Mouse (Mus musculus): ENCODE results near the gene Cd300ld4. TPM values are rescaled to one million over a fixed set of nuclear protein-coding genes. Genes with fewer than 3 reads are reported as not detected.
"Not testable (repeated sequence)": the region's sequence is repeated elsewhere in the genome, so short reads cannot be mapped to it uniquely, and the experiment has no call there.

Cd300ld4 gene
- polyA plus RNA-seq, 1 experiment from 2014 or later: not detected

DNA sequence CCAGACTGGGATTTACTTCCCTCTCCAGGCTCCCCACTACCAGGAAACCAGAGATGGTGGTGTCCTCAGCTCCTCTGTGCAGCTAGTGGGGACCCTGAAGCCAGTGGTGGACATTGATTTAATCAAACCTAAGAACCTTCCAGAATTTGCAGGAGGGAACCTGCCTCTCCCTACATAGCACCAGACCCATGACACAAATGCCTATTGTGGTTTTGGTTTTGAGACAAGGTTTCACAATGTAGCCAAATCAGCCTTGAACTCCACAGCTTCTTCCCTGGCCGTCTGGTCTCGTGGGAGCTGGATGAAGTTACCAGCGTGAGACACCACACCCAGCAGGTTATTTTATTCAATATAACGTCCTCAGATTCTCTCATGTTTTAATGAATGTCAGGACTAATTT lies 31.9 kb upstream of the Cd300ld4 start:
- H3K4me2 ChIP-seq: no peak overlapping the region
- H3K27ac ChIP-seq (ENCODE audit: low read depth, low read length): no peak overlapping the region
- DNase-seq (ENCODE audit: low spot score) (no peak), ATAC-seq (replicated peaks; ENCODE audit: low FRiP score) (no peak)
- 64% methylated on average over 4 of the region's 4 CpGs for WGBS
- H3K4me3 ChIP-seq (ENCODE audit: low read depth, low read length): no peak overlapping the region
- no peak overlapping the region for H3K9ac ChIP-seq (ENCODE audit: low read depth, low read length)
- H3K36me3 ChIP-seq (ENCODE audit: control insufficient read depth, insufficient read depth, low read length): no peaks in the 10 kb centered on the region
- no peaks in the 10 kb centered on the region for H3K9me3 ChIP-seq (ENCODE audit: control insufficient read depth, low read length)
- no peaks in the 10 kb centered on the region for H3K4me1 ChIP-seq (replicated peaks; ENCODE audit: control insufficient read depth, insufficient read depth, low read length)
- no peaks in the 10 kb centered on the region for H3K27me3 ChIP-seq (replicated peaks; ENCODE audit: control insufficient read depth, insufficient read depth, low read length)

- Histone ChIP-seq H3K4me3 (ENCODE audit: low read depth, low read length) (no peak overlapping the region), H3K9ac (ENCODE audit: low read depth, low read length) (no peak overlapping the region), H3K27me3 (replicated peaks; ENCODE audit: control insufficient read depth, insufficient read depth, low read length) (no peaks in the 10 kb centered on the region), H3K36me3 (ENCODE audit: control insufficient read depth, insufficient read depth, low read length) (no peaks in the 10 kb centered on the region), H3K9me3 (ENCODE audit: control insufficient read depth, low read length) (no peaks in the 10 kb centered on the region), H3K4me2 (no peak overlapping the region), H3K4me1 (replicated peaks; ENCODE audit: control insufficient read depth, insufficient read depth, low read length) (no peaks in the 10 kb centered on the region), H3K27ac (ENCODE audit: low read depth, low read length) (no peak overlapping the region)
- DNase-seq (ENCODE audit: low spot score) (no peak), ATAC-seq (replicated peaks; ENCODE audit: low FRiP score) (no peak)
Observed at GRCm38 (mm10) chr11:115054537-115054936, 27.7 kb upstream of the Cd300ld4 start.

DNA sequence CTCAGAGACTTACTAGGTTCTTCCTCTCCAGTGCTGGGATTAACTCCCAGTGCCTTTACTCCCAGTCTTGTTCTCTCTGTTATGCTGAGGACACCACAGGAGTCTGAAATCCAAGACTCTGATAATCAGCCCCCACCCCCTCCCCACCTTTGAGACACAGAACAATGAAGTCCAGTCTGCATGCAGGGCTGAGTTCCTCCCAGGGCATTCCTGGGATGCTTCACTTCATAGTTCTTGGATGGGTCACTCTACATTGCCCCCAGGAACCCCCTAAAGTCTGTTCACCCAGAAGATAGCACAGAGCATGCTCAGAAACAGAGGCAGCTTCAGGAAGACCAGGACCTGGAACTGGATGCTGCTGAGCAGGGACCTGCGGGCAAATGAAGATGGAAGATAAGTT lies 26.2 kb upstream of the Cd300ld4 start:
- 79% methylated on average over 1 of the region's 1 CpGs for WGBS
- H3K9ac ChIP-seq (ENCODE audit: low read depth, low read length): no peak overlapping the region
- H3K9me3 ChIP-seq (ENCODE audit: control insufficient read depth, low read length): no peaks in the 10 kb centered on the region
- no peaks in the 10 kb centered on the region for H3K4me1 ChIP-seq (replicated peaks; ENCODE audit: control insufficient read depth, insufficient read depth, low read length)
- H3K4me2 ChIP-seq: no peak overlapping the region
- ATAC-seq (replicated peaks; ENCODE audit: low FRiP score) (no peak), DNase-seq (ENCODE audit: low spot score) (no peak)
- H3K36me3 ChIP-seq (ENCODE audit: control insufficient read depth, insufficient read depth, low read length): no peaks in the 10 kb centered on the region
- no peak overlapping the region for H3K27ac ChIP-seq (ENCODE audit: low read depth, low read length)
- no peaks in the 10 kb centered on the region for H3K27me3 ChIP-seq (replicated peaks; ENCODE audit: control insufficient read depth, insufficient read depth, low read length)
- H3K4me3 ChIP-seq (ENCODE audit: low read depth, low read length): no peak overlapping the region

DNA sequence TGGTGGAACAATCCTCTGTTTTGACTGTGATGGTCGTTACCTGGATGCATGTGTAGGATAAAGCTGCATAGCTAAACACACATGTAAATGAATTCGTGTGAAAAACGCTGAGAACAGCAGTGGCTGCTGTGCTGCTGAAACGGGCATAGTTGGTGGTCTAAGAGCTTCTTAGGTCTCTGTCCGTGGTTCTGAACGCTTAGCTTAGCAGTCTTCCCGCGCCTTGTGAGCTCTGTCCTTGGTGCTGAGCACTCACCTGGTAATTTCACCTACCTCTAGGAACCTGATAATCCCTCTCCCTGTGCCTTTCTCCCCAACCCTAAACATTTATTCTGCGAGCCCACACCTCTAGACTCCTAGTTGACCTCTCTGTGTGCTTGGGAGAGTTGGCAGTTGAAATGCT lies 25.4 kb upstream of the Cd300ld4 start:
- DNase-seq (ENCODE audit: low spot score): peak; percentile 49
- H3K9me3 ChIP-seq (ENCODE audit: control insufficient read depth, low read length): no peaks in the 10 kb centered on the region
- no peak overlapping the region for H3K4me3 ChIP-seq (ENCODE audit: low read depth, low read length)
- no peaks in the 10 kb centered on the region for H3K4me1 ChIP-seq (replicated peaks; ENCODE audit: control insufficient read depth, insufficient read depth, low read length)
- no peaks in the 10 kb centered on the region for H3K27me3 ChIP-seq (replicated peaks; ENCODE audit: control insufficient read depth, insufficient read depth, low read length)
- no peak overlapping the region for H3K9ac ChIP-seq (ENCODE audit: low read depth, low read length)
- H3K36me3 ChIP-seq (ENCODE audit: control insufficient read depth, insufficient read depth, low read length): no peaks in the 10 kb centered on the region
- 3% methylated on average over 9 of the region's 9 CpGs for WGBS
- H3K27ac ChIP-seq (ENCODE audit: low read depth, low read length): no peak overlapping the region
- H3K4me2 ChIP-seq: no peak overlapping the region
- ATAC-seq (replicated peaks; ENCODE audit: low FRiP score): no peak

DNA sequence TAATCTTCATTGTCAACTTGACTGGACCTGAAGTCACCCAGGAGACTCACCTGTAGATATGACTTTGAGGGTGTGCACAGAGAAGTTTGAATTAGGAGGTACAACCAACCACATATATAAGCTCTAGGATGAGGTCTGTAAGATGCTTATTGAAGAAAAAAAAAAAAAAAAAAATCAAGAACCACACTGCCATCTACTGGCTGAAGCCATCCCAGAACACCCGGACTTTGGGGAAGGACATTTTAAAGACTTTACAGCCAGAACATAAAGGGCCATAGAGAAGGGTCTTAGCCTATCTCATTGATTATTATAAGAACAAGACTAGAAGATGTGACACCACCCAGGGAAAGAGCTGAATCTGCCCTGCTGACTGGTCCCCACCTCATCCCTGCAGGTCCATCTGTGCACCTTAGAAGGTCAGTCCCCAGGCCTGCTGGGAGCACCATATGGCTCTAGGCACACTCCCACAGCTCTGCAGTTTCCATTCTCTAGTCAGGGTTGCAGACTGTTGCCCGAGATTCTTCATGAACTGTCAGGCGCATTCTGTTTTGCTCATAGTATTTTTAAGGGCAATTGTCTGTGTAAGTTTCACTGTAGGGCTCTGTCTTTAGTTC lies 22.6 kb upstream of the Cd300ld4 start:
- Histone ChIP-seq H3K9ac (ENCODE audit: low read depth, low read length) (no peak overlapping the region), H3K4me3 (ENCODE audit: low read depth, low read length) (no peak overlapping the region), H3K27ac (ENCODE audit: low read depth, low read length) (no peak overlapping the region), H3K36me3 (ENCODE audit: control insufficient read depth, insufficient read depth, low read length) (no peaks in the 10 kb centered on the region), H3K4me1 (replicated peaks; ENCODE audit: control insufficient read depth, insufficient read depth, low read length) (no peaks in the 10 kb centered on the region), H3K27me3 (replicated peaks; ENCODE audit: control insufficient read depth, insufficient read depth, low read length) (no peaks in the 10 kb centered on the region), H3K4me2 (no peak overlapping the region), H3K9me3 (ENCODE audit: control insufficient read depth, low read length) (no peaks in the 10 kb centered on the region)
- ATAC-seq (replicated peaks; ENCODE audit: low FRiP score): no peak
- WGBS: 37% methylated on average over 3 of the region's 3 CpGs
- DNase-seq (ENCODE audit: low spot score): no peak

GRCm38 (mm10) chr11:115048259-115048658 lies 21.4 kb upstream of the Cd300ld4 start, which contains the start of gene Cd300ld3:
TSS of gene Cd300ld3 (minus strand) at chr11:115048409.
- Histone ChIP-seq H3K4me1 (replicated peaks; ENCODE audit: control insufficient read depth, insufficient read depth, low read length) (no peaks in the 10 kb centered on the region), H3K4me3 (ENCODE audit: low read depth, low read length) (no peak within 1 kb of the TSS), H3K9me3 (ENCODE audit: control insufficient read depth, low read length) (no peaks in the 10 kb centered on the region), H3K9ac (ENCODE audit: low read depth, low read length) (no peak within 1 kb of the TSS), H3K4me2 (no peak within 1 kb of the TSS), H3K36me3 (ENCODE audit: control insufficient read depth, insufficient read depth, low read length) (no peaks in the 10 kb centered on the region), H3K27me3 (replicated peaks; ENCODE audit: control insufficient read depth, insufficient read depth, low read length) (no peaks in the 10 kb centered on the region), H3K27ac (ENCODE audit: low read depth, low read length) (no peak within 1 kb of the TSS)
- DNase-seq (ENCODE audit: low spot score): no peak
- no peak for ATAC-seq (replicated peaks; ENCODE audit: low FRiP score)
- 49% methylated on average over 2 of the region's 2 CpGs for WGBS

DNA sequence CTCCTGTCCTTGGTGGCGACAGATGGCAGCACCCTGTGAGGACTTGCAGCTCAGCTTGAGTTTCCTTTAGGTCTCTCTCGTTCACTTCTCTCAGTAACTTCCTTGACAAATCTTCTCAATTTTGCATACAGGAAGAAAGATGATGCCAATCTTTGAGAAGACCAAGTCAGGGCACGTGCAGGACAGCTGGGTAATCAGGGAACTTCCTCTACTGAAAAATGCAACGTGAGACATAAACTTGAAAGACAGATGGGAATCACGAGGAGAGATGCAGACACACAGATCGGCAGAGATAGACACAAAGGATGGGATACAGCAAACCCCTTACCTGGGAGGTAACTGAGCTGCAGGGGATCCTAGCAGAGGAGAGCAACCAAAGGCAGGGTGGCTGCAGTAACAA lies 10.9 kb upstream of the Cd300ld4 start, which contains the start of gene Cd300ld5:
TSS of gene Cd300ld5 (minus strand) at position 101 of the 400 bp plus-strand sequence.
- not testable (repeated sequence) for H3K27me3 ChIP-seq (replicated peaks; ENCODE audit: control insufficient read depth, insufficient read depth, low read length); DNase-seq (ENCODE audit: low spot score); H3K4me2 ChIP-seq; H3K9ac ChIP-seq (ENCODE audit: low read depth, low read length); H3K27ac ChIP-seq (ENCODE audit: low read depth, low read length); H3K4me1 ChIP-seq (replicated peaks; ENCODE audit: control insufficient read depth, insufficient read depth, low read length); ATAC-seq (replicated peaks; ENCODE audit: low FRiP score); H3K36me3 ChIP-seq (ENCODE audit: control insufficient read depth, insufficient read depth, low read length); H3K4me3 ChIP-seq (ENCODE audit: low read depth, low read length); H3K9me3 ChIP-seq (ENCODE audit: control insufficient read depth, low read length)
- no CpG with 5 or more reads among the region's 6 CpGs for WGBS

DNA sequence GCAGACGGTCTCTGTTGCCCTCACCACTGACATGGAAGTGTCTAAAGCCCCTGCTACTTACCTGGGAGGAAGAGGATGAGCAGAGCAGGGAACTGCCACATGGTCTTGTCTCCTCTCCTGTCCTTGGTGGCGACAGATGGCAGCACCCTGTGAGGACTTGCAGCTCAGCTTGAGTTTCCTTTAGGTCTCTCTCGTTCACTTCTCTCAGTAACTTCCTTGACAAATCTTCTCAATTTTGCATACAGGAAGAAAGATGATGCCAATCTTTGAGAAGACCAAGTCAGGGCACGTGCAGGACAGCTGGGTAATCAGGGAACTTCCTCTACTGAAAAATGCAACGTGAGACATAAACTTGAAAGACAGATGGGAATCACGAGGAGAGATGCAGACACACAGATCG lies 10.7 kb downstream of the Cd300ld4 start, which contains the start of gene Cd300ld2:
TSS of gene Cd300ld2 (minus strand) at position 101 of the 400 bp plus-strand sequence.
- ATAC-seq (replicated peaks; ENCODE audit: low FRiP score); H3K9ac ChIP-seq (ENCODE audit: low read depth, low read length); DNase-seq (ENCODE audit: low spot score); H3K9me3 ChIP-seq (ENCODE audit: control insufficient read depth, low read length); H3K27me3 ChIP-seq (replicated peaks; ENCODE audit: control insufficient read depth, insufficient read depth, low read length); H3K4me2 ChIP-seq; H3K4me1 ChIP-seq (replicated peaks; ENCODE audit: control insufficient read depth, insufficient read depth, low read length); H3K4me3 ChIP-seq (ENCODE audit: low read depth, low read length); H3K27ac ChIP-seq (ENCODE audit: low read depth, low read length); H3K36me3 ChIP-seq (ENCODE audit: control insufficient read depth, insufficient read depth, low read length): not testable (repeated sequence)
- no CpG with 5 or more reads among the region's 7 CpGs for WGBS

DNA sequence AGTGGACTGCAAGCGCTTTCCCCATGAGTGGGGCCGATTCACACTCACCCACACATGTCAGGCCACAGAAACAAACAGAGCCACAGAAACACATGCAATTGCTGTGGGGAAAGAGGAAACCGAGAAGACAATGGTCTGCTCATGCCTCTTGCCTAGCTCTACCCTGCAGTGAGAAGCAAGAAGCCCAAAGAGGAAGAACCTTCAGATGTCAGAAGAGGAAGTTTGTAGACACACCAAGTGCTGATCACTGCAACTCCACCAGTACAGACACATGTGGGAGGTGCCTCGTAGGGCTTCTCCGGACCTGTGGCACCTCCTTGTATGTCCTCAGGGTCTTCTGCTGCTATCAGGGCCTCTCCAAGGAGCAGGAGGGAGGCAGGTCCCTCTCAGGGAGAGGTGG lies 22.7 kb downstream of the Cd300ld4 start:
- 46% methylated on average over 5 of the region's 5 CpGs for WGBS
- Histone ChIP-seq H3K4me3 (ENCODE audit: low read depth, low read length) (no peak overlapping the region), H3K9ac (ENCODE audit: low read depth, low read length) (no peak overlapping the region), H3K9me3 (ENCODE audit: control insufficient read depth, low read length) (no peaks in the 10 kb centered on the region), H3K4me1 (replicated peaks; ENCODE audit: control insufficient read depth, insufficient read depth, low read length) (no peaks in the 10 kb centered on the region), H3K4me2 (no peak overlapping the region), H3K36me3 (ENCODE audit: control insufficient read depth, insufficient read depth, low read length) (no peaks in the 10 kb centered on the region), H3K27ac (ENCODE audit: low read depth, low read length) (no peak overlapping the region), H3K27me3 (replicated peaks; ENCODE audit: control insufficient read depth, insufficient read depth, low read length) (no peaks in the 10 kb centered on the region)
- ATAC-seq (replicated peaks; ENCODE audit: low FRiP score): no peak
- no peak for DNase-seq (ENCODE audit: low spot score)

Data from liver, embryonic 11.5 days (tissue).